Mouse (Mus musculus): ENCODE data around the gene Mki67.

Gene Mki67

DNA sequence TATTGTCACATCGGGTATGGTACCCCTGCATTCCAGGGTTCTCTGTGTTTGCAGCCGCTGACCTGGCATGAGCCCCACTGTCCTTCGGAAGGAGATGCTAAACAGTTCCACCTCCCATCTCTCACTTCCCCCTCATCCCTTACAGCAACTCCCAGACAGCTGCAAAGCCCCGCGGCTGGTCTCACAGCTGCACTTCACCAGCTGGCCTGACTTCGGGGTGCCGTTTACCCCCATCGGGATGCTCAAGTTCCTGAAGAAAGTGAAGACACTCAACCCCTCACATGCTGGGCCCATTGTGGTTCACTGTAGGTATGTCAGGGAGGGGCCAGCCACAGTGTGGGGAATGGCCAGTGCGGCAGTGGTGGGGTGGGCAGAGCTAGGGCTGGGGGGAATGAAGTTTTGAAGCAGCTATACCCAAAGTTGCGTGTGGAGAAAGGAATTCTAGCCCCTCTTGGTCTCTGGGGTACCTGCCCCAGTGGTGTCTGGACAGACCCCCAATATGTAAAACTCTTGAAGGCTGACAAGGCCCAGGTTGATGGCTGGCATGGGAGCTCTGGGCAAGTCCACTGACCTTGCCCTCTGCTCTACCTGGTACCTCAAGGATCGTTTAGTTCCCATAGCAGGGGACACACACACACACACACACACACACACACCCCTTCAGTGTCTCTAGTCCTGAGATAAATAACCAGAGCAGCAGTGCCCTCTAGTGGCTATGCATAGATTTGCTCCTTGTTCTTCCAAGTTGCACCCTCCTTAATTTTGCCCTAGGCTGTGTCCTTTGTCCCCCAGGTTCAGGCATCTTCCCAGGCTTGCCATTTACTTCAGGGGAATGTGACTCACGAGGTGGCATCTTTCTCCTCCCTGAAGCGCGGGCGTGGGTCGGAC, 47.1 kb downstream of the Mki67 start:
- in situ Hi-C loops (cut with MboI, MseI) = no loop called here

DNA sequence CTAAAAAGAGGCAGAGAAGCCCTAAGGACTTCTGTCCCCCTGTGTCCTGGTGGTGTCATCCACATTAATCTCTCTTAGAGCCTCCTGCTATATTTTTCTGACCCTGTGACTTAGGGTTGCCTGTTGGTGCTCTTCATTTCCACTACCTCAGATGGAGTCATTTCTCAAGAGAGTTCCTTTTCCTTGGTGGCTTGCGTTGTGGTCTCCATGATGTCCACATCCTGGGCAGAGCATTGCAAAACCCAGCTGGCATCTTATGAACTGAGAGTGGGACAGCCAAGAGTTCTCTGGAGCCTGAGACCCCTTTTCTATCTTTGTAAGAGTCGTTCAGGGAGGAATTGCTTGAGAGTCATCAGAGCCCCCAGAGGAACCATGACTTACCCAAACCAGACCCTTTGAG, 49.8 kb downstream of the Mki67 start:
- in situ Hi-C loops (cut with MboI, MseI) = no loop called here

DNA sequence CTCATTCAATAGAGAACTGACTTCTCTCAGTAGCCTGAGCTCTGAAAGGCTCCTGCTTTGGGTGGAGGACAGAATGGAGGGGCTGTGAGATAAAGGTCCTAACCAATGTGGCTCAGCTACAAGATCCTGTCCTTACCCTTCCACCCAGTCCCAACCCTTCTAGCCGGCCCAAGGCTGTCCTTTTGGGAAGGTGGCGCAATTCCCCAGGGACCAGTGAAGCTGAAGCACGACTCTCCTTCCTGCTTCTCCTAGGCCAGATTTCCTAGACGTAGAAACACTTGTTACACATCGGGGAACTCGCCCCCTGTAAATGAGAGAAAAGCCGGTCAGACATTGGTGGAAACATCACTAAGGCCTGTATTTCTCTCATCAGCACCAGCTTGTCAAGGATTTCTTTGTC, 52.0 kb downstream of the Mki67 start:
- in situ Hi-C loops (cut with MboI, MseI) = no loop called here

DNA sequence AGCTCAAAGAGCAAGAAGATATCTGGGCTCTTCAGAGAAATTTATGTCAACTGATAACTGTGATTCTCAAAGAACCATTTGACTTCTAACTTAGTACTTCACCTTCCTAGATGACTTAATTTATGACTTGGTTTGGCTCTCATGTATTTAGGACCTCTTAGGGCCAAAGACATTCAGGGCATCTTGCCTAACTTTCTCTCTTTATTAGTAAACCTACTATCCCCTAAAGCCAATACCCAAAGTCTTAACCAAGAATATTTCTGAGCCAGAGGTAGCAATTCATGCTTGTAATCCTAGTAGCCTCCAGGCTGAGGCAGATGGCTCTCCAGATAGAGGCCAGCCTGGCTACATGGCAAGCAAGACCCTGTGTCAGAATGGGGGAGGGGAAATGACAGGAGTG, 55.8 kb downstream of the Mki67 start:
- in situ Hi-C loops (cut with MboI, MseI) = no loop called here

DNA sequence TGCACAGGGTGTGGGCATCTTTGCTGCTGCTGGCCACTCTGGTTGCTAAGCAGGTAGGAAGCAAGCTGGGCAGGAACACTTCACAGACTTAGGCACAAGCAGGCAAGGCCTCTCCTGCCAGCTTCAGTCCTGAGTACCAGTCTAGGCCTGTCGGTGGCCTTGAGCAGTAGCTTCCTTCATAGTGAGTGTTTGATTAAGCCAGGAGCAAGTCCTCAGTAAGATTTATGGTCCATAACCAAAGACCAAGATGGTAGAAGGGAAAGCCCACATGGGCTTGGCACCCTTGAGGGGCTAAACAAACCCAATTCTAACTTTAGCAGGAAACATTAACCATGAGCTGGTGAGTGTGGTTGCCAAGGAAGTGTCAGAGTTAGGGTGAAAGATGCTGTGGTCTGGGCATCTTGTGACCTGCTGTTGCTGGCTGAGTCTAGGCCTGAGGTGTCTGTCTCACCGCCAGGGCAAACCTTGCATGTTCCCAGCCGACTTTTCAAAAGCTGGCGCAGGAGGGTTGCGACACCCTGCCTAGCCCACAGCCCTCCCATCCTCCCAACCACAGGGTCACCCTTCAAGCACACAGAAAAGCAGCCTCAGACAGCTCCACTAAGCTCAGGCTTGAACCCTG, 56.7 kb downstream of the Mki67 start:
- in situ Hi-C loops (cut with MboI, MseI) = no loop called here

DNA sequence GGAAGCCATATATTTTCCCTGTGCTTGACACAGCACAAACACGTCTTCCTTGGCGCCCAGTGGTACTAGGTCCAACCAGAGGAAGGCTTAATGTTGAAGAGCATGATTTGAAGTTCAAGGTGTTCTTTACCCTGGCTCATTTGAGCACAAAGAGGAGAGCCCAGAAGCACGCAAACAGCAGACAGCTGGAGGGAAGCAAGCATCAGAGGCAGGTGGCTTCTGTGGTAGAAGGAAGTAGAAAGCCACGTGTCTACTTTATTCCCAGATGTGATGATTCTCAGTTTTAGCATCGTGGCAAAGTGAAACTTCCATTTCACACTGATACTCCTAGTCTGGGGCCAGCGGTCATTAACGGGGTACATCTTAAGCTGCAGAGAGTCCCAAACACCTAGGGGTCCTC, 58.0 kb downstream of the Mki67 start:
- in situ Hi-C loops (cut with MboI, MseI) = no loop called here

DNA sequence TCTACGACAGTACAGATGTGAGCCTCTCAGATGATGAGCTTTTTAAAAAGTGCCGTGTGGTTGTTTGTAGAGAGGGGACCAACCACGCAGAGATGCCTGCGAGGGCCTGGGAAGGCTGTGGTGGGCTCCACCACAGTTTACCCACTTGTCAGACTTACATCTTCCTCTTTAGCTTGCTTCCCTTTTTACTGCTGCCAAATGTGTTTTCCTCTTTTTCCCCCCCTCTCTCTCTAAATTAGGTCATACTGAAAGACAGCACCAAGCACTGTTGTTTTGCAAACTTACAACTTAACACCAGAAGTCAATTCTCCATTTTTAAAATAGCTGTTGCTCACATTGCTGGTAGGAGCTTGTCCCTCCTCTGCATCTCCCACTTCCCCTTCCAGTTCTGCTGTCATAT, 61.0 kb downstream of the Mki67 start:
- in situ Hi-C loops (cut with MboI, MseI) = no loop called here

DNA sequence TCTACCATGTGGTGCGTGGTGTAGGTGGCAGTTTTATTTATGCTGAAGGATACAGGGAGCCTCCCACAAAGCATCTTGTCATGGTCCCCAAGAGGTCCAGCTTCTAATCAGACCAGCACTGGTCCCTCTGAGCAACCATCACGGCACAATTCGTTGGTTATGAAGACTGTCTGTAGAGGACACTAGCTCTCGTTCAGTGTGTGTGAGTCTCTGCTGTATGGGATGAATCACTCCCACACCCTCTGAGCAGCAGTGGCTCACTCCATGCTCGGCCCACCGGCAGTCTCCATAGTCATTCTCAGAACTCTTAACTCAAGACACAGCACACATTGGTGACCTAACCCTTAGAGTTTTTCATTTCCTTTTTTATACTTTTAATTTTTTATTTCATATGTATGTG, 61.9 kb downstream of the Mki67 start:
- in situ Hi-C loops (cut with MboI, MseI) = no loop called here

DNA sequence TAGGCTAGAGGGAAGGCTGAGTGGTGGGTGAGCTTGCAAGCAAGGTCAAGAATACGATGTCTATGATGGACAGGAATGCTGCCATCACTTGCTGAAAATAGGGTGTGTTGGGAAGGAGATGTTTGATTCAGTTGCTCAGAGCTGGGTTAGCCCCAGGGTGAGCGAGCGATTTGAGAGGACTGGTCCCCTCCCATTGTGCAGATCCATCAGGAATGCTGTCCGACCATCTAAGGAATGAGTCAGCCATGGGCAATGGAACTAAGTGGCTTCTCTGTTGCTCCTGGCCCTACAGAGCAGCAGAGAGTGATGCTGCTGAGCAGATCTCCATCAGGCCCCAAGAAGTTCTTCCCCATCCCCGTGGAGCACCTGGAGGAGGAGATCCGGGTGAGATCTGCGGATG, 62.6 kb downstream of the Mki67 start:
- in situ Hi-C loops (cut with MboI, MseI) = no loop called here

DNA sequence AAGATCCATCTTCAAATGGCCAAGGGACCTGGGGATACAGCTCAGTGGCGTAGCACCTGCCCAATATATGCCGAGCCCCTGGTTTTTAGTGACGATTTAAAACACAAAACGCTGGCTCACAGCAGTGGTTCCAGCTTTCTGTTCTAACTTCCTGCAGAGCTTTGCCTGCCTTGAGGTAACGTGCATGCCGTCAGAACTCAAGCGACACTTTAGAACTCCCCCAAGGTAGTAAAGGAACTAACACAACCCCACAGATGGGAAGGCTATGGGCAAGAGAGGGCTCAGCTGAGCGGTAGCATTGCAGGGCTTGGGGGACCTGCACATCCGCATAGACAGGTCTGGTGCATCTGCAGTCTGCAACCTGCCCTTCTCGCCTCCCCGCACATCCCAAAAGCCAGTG, 63.4 kb downstream of the Mki67 start:
- in situ Hi-C loops (cut with MboI, MseI) = no loop called here

DNA sequence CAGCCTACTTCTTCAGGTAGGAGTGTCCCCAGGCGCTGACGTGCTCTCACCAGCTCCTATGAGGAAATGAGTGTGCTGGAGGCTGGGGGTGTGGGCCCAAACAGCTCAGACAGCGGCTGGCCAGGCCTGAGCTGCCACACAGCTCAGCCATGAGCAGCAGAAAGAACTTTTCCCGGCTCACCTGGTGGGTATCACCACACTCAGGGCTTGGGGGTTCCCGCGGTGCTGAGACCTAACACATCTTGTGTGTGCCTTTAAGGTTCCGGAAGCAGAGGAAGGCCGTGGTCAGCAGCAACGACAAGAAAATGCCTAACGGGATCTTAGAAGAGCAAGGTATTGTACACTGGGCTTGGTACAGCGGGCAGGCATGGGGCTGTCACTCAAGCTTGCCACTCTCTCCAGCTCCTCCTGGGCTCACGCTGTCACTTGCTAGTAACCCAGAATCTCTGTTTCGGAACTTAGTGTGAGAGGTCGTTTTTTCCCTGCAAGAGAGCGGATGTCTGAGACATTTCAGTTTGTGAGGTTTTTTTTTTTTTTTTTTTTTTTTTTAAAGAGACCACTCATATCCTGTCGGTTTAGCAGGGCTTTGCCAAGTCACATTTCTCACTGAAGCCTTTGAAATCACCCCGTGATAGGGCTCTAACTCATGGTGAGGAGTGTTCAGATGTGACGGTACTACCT, 64.2 kb downstream of the Mki67 start:
- in situ Hi-C loops (cut with MboI, MseI) = no loop called here

DNA sequence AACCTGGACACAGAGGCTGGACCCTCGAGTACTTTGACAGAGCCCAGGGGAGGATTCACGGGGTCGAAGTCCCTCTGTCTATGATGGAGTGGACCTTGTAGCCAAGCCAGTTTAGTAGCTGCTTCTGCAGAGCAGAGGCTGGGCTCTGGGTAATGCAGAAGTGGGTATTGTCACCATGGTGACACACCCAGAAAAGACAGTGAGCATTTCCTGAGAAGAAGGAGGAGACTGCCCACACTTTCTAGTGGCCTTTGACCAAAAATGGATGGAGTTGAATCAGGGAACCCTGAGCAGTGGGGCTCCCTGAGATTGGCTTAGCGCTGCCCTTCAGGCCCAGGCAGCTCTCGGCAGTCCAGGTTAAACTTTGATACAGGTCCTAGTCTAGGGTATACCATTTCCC, 66.1 kb downstream of the Mki67 start:
- in situ Hi-C loops (cut with MboI, MseI) = no loop called here

DNA sequence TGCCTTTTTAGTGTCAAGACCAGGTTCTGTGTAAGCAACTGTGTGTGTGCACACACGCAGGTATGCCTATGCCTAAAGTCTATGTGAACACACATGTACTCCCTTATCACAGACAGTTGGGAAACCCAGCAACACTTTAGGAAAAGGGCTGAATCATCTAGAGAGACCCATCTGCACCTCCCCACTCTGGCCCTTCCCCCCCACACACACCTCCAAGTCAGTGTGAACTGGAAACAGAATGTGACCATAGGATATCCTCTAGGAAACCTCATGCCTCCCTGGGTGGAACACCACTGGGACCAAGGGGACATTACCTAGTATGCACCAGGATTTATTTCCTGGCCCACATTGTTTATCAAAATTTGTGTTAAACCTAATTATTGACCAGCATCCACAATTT, 66.9 kb downstream of the Mki67 start:
- in situ Hi-C loops (cut with MboI, MseI) = no loop called here

DNA sequence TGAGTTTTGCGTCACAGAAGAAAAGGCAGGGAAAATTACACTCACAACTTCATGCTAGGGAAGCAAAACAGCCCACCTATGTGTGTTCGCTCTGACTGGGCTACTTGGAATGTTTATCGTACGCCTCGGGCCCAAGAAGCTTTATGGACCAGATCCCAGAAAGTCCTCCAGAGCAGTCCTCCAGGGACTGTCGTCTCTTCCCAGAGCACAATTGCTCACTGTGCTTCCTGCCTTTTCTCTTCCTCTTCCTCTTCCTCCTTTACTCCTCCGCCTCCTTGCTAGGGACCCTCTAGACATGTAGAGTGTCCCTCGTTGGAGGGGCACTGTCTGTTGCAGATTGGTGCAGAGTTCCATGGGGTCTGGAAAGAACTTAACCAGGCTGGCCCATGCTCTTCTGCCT, 67.3 kb downstream of the Mki67 start:
- in situ Hi-C loops (cut with MboI, MseI) = no loop called here

DNA sequence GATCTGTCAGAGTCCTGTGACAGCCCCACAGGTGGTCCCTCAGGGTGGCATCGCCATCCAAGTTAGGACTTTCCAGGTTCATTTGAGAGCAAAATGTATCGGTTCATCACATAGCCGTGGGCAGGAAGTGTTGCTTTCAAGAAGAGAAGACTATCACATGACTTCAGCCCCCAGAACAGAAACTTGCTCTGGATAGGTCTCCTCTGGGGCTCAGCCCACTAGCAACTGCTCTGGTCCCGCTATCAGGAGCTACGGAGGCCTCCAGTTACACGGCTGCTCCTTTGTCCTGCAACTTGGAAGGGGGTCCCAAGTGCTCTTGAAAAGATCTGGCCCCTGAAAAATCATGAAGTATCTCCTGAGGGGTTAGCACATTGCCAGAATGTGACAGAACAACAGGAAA, 69.2 kb downstream of the Mki67 start:
- in situ Hi-C loops (cut with MboI, MseI) = no loop called here

DNA sequence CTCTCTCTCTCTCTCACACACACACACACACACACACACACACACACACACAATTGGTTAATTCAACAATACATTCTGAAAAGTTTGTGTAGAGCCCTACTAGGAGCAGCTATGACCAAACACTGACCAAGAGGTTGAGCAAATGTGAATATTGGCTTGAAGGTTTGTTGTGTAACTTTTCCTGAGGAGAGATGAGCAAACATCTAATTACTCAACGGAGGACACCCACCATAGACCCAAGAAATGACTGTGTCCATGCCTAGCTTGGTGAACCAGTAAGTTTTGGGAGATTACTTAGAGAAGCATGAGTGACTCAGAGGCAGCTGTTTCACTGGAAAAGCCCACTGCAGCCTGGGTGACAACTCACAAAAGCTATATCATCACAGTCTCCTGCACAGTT, 71.7 kb downstream of the Mki67 start:
- in situ Hi-C loops (cut with MboI, MseI) = no loop called here

DNA sequence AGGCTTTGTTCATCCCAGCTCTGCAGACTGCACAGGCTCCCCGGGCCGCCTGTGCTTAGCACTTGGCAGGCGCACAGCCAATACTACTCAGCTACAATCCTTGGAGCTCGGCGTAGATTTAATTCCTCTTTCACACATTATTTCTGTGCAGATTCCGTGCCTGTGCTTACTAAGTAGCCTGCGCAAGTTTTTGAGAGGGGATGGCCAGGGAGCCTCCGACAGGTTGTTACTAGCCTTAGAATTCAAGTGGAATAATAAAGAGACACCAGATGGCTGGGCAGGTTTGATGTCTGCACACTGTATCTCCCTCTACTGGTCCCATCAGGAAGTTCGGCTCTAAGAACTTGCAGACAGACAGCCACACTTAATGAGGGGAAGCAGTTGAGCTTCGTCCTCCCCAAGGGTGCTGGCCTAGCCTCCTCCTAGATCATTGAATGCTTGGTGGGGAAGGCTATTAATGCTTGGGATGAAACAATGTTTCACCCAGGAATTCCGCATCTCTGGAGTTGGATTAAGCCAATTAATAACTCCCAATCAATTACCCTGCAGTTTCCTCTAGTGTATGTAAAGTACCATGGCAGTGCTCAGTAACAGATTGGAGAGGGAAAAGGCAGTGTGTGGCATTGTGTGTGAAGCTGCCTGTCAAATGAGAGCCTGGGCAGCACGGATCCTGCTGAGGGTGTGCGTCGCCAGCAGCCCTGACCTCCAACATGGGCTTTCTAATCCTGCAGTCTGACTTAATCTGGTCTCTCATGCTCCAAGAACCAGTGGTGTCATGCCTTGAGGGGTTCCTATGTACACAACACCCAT, 74.3 kb downstream of the Mki67 start:
- in situ Hi-C loops (cut with MboI, MseI) = no loop called here
